Mouse (Mus musculus) heart, embryonic 16.5 days (tissue): ENCODE data around the gene Itih3. TPM values are rescaled to one million over a fixed set of nuclear protein-coding genes. Genes with fewer than 3 reads are reported as not detected.

Experiments used
- ATAC-seq: fragments of 200-750 bp; cut with Nextera tagmentation; replicated peaks from 2 replicates; pipeline ENCODE4 v1.8.0; 2017; ENCODE audit warnings: moderate number of reproducible peaks; ENCODE audit not compliant: insufficient read depth, low FRiP score; ENCODE audit errors: extremely low read depth
- H3K27ac ChIP-seq: fragments of 300-500 bp; sonication (generic); 2 replicates; pipeline ENCODE4 v1.5.1; 2014; ENCODE audit warnings: mild to moderate bottlenecking, low read length, control low read depth, moderate library complexity
- H3K27me3 ChIP-seq: fragments of 300-500 bp; sonication (generic); 2 replicates; pipeline ENCODE4 v1.6.1; 2014; ENCODE audit warnings: low read length, mixed read lengths; ENCODE audit not compliant: control insufficient read depth, insufficient read depth
- H3K36me3 ChIP-seq: fragments of 300-500 bp; sonication (generic); 2 replicates; pipeline ENCODE4 v1.6.1; 2014; ENCODE audit not compliant: control insufficient read depth, insufficient read depth
- H3K4me1 ChIP-seq: fragments of 300-500 bp; sonication (generic); 2 replicates; pipeline ENCODE4 v1.6.1; 2014; ENCODE audit warnings: low read length, mixed read lengths; ENCODE audit not compliant: control insufficient read depth, insufficient read depth
- H3K4me2 ChIP-seq: fragments of 300-500 bp; sonication (generic); 2 replicates; pipeline ENCODE4 v1.6.1; 2014; ENCODE audit warnings: low read depth, mild to moderate bottlenecking, control low read depth, low read length
- H3K4me3 ChIP-seq: fragments of 300-500 bp; sonication (generic); 2 replicates; pipeline ENCODE4 v1.5.1; 2014; ENCODE audit warnings: mild to moderate bottlenecking, control low read depth, low read length
- H3K9ac ChIP-seq: fragments of 300-500 bp; sonication (generic); 2 replicates; pipeline ENCODE4 v1.6.1; 2014; ENCODE audit warnings: low read length, control low read depth
- H3K9me3 ChIP-seq: fragments of 300-500 bp; sonication (generic); replicated peaks from 2 replicates; pipeline ENCODE4 v1.6.1; 2016; ENCODE audit warnings: low read length; ENCODE audit not compliant: control insufficient read depth
- WGBS: fragments of 180-500 bp; shearing (Covaris S2); extraction: QIAGEN DNeasy Blood & Tissue Kit; methylation state at CpG from one replicate; pipeline ENCODE4 v1.1.7; 2014; 5-methylcytosine and 5-hydroxymethylcytosine counted together
- polyA plus RNA-seq: library from polyadenylated mRNA; unstranded; fragments of >200 nt; fragmentation: Nextera tagmentation; extraction: Ambion mirVana; gene quantifications from 2 replicates; pipeline ENCODE4 v1.2.1, GENCODE M21; 2015

Itih3 gene
- polyA plus RNA-seq, 1 experiment from 2014 or later = 1.5 TPM

GRCm38 (mm10) chr14:30862368-30862767 is 61.2 kb downstream of the Itih3 start:
- Histone ChIP-seq H3K4me3 (no peak overlapping the region), H3K27me3 (no peaks in the 10 kb centered on the region), H3K4me2 (no peak overlapping the region), H3K27ac (no peak overlapping the region), H3K9me3 (no peaks in the 10 kb centered on the region), H3K9ac (no peak overlapping the region), H3K4me1 (no peaks in the 10 kb centered on the region), H3K36me3 (no peaks in the 10 kb centered on the region)
- WGBS = 76% methylated on average over 9 of the region's 9 CpGs
- no peak for ATAC-seq

GRCm38 (mm10) chr14:30861421-30862125 is 62.0 kb downstream of the Itih3 start:
- Histone ChIP-seq H3K36me3 (no peaks in the 10 kb centered on the region), H3K27ac (no peak overlapping the region), H3K9me3 (no peaks in the 10 kb centered on the region), H3K4me1 (no peaks in the 10 kb centered on the region), H3K9ac (no peak overlapping the region), H3K4me2 (no peak overlapping the region), H3K4me3 (no peak overlapping the region), H3K27me3 (no peaks in the 10 kb centered on the region)
- no peak for ATAC-seq
- 52% methylated on average over 16 of the region's 16 CpGs for WGBS

Other genes starting within 250 kb of the Itih3 start
- gene Sfmbt1, start 208.9 kb downstream of the Itih3 start, polyA plus RNA-seq = 9.2 and 9.5 TPM in 2 replicates
- gene Tmem110, start 98.2 kb downstream of the Itih3 start, polyA plus RNA-seq = 13.2 and 15.0 TPM in 2 replicates
- gene Mustn1, start 44.6 kb downstream of the Itih3 start, polyA plus RNA-seq = 4.6 and 5.6 TPM in 2 replicates
- 0.38 and 0.41 TPM in 2 replicates for gene Itih4, start 37.3 kb downstream of the Itih3 start, polyA plus RNA-seq
- 0.05 and 0.10 TPM in 2 replicates for gene Itih1, start 19.5 kb upstream of the Itih3 start, polyA plus RNA-seq
- 5.6 and 7.2 TPM in 2 replicates for gene Nek4, start 27.6 kb upstream of the Itih3 start, polyA plus RNA-seq
- gene Glt8d1, start 77.6 kb upstream of the Itih3 start, polyA plus RNA-seq = 43.7 and 45.2 TPM in 2 replicates
- gene Spcs1, start 77.9 kb upstream of the Itih3 start, polyA plus RNA-seq = 337 and 339 TPM in 2 replicates
- 97.9 and 98.3 TPM in 2 replicates for gene Pbrm1, start 95.4 kb upstream of the Itih3 start, polyA plus RNA-seq
- gene Gnl3, start 95.4 kb upstream of the Itih3 start, polyA plus RNA-seq = 53.1 and 63.0 TPM in 2 replicates
- gene Smim4, start 205.2 kb upstream of the Itih3 start, polyA plus RNA-seq = 90.4 and 95.8 TPM in 2 replicates
- 288 and 319 TPM in 2 replicates for gene Nt5dc2, start 207.3 kb upstream of the Itih3 start, polyA plus RNA-seq
- 36.6 and 43.8 TPM in 2 replicates for gene Stab1, start 244.9 kb upstream of the Itih3 start, polyA plus RNA-seq